Mouse (Mus musculus): Measurements from ENCODE around the gene Nkrf.
A peak's percentile ranks its signal among the peaks of the same experiment; 100 is the strongest.

Gene Nkrf

DNA sequence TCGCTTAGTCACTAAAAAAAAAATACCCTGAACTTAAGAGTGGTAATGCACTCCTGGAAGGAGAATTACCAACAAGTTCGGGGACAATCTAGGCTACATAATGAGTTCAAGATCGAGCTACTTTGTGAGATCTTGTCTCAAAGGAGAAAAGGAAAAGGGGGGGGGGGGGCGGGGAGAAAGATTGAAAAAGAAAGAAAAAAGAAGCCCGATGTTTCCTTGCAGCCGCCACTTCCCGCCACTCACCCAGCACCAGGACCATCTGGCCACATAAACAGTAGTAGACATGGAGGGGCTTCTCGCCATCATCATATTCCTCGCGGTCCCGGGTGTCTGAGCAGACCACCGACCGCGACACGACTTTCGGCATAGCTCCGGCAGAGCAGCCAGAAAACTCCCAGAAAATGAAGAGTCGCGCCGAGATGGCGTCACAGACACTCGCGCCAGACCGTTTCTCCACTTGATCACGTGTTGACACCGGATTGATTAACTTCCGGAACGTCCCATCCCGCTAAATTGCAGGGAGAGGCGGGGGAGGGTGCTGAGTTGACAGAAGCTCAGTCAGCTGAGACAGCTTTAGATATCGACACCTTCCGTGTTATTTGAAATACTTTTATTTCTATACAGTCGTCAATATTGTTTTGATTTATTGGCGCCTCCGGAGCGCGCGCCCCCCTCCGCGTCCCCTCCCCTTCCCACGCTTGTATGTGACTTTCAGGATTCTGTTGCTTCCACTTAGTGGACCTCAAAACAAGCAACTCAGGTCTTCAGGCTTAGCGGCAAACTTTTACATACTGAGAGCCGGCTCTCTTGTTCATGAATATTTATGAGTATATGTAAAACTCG lies 38.7 kb downstream of the Nkrf start:
- DNase-seq (ENCODE audit: low read depth, low spot score), result peak; percentile 86

DNA sequence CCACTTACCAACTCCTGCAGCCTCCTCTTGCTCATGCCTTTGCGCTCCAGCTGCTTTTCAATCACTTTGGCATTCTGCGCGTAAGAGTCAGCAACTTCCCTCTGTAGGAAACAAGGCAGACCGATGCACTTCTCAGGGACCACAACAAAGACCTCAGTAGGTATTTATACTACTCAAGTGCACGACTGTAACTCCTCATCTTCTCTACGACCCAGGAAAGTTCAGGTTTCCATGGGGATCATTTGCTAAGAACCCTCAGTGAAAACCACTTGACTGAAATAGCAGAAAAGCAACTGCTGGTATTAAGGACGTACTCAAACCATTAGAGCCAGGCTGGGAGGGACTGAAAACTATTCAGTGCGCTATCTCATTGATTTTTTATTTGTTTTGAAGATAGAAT lies 50.1 kb downstream of the Nkrf start:
- no peak for DNase-seq (ENCODE audit: low read depth, low spot score)

DNA sequence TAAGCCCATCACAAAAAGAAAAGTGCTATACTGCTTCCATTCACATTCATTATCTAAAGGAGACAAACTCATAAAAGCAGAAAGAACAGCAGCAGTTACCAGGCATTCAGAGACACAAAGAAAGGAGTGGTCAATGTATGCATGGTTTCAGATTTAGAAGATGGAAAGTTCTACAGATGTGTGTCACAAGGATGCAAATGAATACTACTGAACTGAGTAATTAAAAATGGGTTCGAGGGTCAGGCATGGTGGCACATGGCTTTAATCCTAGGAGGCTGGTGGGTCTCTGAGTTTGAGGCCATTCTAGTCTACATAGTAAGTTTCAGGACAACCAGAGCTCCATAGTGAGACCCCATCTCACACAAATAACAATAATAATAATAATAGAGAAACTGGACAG lies 55.5 kb downstream of the Nkrf start:
- DNase-seq (ENCODE audit: low read depth, low spot score), result no peak

DNA sequence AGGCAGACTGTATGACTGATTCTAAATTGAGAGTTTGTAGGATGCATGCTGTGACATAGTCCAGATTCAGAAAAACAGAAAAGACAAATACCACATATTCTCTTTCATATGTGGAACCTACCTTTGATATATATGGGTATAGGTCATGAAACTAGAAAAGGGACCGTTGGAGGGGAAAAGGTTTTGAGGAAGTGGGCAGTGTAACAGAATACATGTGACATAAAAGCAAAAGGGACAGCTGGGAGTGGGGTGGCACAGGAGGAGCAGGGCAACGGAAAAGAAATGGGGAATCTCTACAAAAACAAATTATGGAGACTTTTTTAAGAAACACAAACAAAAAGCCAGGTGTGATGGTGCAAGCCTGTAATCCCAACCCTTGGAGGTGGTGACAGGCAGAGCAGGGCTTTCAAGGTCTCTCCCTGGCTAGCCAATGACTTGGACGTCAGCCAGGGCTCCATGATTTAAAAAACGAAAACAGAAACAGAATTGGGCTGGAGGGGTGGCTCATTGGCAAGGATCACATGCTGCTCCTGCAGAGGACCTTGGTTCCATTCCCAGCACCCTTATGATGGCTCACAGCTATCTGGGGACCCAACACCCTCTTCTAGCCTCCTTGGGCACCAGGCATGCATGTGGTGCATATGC lies 59.2 kb downstream of the Nkrf start:
- no peak for DNase-seq (ENCODE audit: low read depth, low spot score)

DNA sequence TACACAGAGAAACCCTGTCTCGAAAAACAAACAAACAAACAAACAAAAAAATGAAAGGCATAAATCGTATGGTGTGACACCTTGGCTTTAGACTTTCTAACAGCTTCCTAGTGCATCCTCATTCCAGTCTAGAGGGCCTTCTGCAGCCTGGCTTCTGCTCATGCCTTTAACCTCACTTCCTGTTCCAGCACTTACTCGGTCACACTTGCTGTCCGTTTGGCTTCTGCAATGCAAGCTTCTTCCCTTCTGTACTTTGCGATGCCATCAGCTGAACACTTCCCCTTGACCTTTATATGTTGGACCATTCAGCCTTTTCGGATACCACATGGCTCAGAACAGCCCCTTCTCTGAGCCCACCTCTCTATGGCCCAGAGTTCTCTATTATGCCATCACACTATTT lies 61.0 kb downstream of the Nkrf start:
- DNase-seq (ENCODE audit: low read depth, low spot score), result no peak

DNA sequence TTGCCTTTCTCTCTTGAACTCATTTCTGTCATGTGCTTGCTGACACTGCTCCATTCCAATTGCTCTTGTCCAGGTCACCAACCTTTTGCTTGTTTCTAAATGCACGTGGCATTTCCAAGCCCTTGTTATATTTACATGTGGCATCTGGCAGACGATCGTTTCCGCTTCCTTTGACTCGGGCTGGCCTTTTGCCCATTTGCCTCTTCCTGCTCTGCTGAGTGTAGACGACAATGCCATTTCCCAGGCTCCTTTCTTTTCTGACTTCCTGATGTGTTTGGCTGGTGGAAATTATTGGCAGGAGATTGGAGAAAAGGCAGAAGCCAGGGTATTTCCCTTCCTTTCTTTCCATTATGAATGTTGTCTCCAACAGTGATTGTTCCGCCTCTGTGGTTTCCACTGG lies 63.3 kb downstream of the Nkrf start:
- no peak for DNase-seq (ENCODE audit: low read depth, low spot score)

All from 3T3-L1 (cell line).